Comparison of ENCODE assay signal across 31 mouse cellular contexts in genomic region chr2:83673843-83674242, GRCm38 (mm10).
"Had no signal": no experiment of that assay in that cellular context is flagged by ENCODE, and none has a peak within 500 bp of the region (broad histone marks: within the 10 kb centered on the region; RNA-seq: fewer than 3 reads in every experiment).

No protein-coding gene starts in this region.

- H3K4me3 ChIP-seq: limb, embryonic 10.5 days; limb, embryonic 12.5 days; limb, embryonic 13.5 days; limb, embryonic 15.5 days; liver, embryonic 12.5 days; liver, embryonic 13.5 days; liver, embryonic 15.5 days; lung, embryonic 15.5 days; megakaryocyte, embryonic 14.5 days; midbrain, embryonic 10.5 days; midbrain, embryonic 12.5 days; midbrain, embryonic 13.5 days; midbrain, embryonic 15.5 days; myocyte; neural tube, embryonic 12.5 days; neural tube, embryonic 13.5 days had no signal

- ATAC-seq: liver, embryonic 12.5 days; midbrain, embryonic 13.5 days; midbrain, embryonic 15.5 days; midbrain, embryonic 16.5 days had no signal

- H3K36me3 ChIP-seq: midbrain, embryonic 15.5 days; neural tube, embryonic 12.5 days had no signal

- H3K9ac ChIP-seq: limb, embryonic 12.5 days; limb, embryonic 13.5 days; limb, embryonic 15.5 days; liver, embryonic 12.5 days; liver, embryonic 13.5 days; liver, embryonic 14.5 days; liver, embryonic 15.5 days; liver, postnatal 0 days; lung, embryonic 14.5 days; lung, embryonic 15.5 days; midbrain, embryonic 12.5 days; midbrain, embryonic 13.5 days; midbrain, embryonic 15.5 days; neural tube, embryonic 12.5 days; neural tube, embryonic 13.5 days had no signal

- H3K4me2 ChIP-seq: limb, embryonic 12.5 days; limb, embryonic 13.5 days; limb, embryonic 15.5 days; liver, embryonic 11.5 days; liver, embryonic 12.5 days; liver, embryonic 13.5 days; liver, embryonic 15.5 days; lung, embryonic 14.5 days; lung, embryonic 15.5 days; midbrain, embryonic 11.5 days; midbrain, embryonic 12.5 days; midbrain, embryonic 13.5 days; midbrain, embryonic 15.5 days; neural tube, embryonic 12.5 days; neural tube, embryonic 13.5 days had no signal

- DNase-seq: left cerebral cortex, postnatal 4 days; liver; liver, embryonic 13.5 days; liver, postnatal 0 days; lung, adult 18-20 months; lung, adult 2 months; lung, embryonic 14.5 days; lung, postnatal 10 days; lung, postnatal 14 days; lung, postnatal 4 days; midbrain, embryonic 14.5 days had no signal

- H3K27ac ChIP-seq: limb, embryonic 10.5 days; limb, embryonic 12.5 days; limb, embryonic 13.5 days; limb, embryonic 15.5 days; liver, embryonic 12.5 days; liver, embryonic 13.5 days; liver, embryonic 14.5 days; liver, embryonic 15.5 days; lung, embryonic 15.5 days; macrophage; midbrain, embryonic 10.5 days; midbrain, embryonic 12.5 days; midbrain, embryonic 13.5 days; midbrain, embryonic 15.5 days; neural tube, embryonic 12.5 days; neural tube, embryonic 13.5 days had no signal

- H3K9me3 ChIP-seq: limb, embryonic 10.5 days; limb, embryonic 12.5 days; limb, embryonic 13.5 days; limb, embryonic 15.5 days; liver, embryonic 12.5 days; liver, embryonic 13.5 days; liver, embryonic 15.5 days; lung, embryonic 15.5 days; megakaryocyte, embryonic 14.5 days; midbrain, embryonic 10.5 days; midbrain, embryonic 12.5 days; midbrain, embryonic 13.5 days; midbrain, embryonic 15.5 days; neural tube, embryonic 12.5 days; neural tube, embryonic 13.5 days had no signal

- H3K4me1 ChIP-seq: limb, embryonic 12.5 days; liver, embryonic 12.5 days; liver, embryonic 13.5 days; liver, embryonic 15.5 days; lung, embryonic 15.5 days; midbrain, embryonic 10.5 days; midbrain, embryonic 12.5 days; midbrain, embryonic 13.5 days; midbrain, embryonic 15.5 days; neural tube, embryonic 12.5 days had no signal

- H3K27me3 ChIP-seq: limb, embryonic 12.5 days; limb, embryonic 13.5 days; limb, embryonic 15.5 days; liver, embryonic 12.5 days; liver, embryonic 13.5 days; liver, embryonic 15.5 days; lung, embryonic 15.5 days; megakaryocyte, embryonic 14.5 days; midbrain, embryonic 12.5 days; midbrain, embryonic 13.5 days; midbrain, embryonic 15.5 days; neural tube, embryonic 12.5 days; neural tube, embryonic 13.5 days had no signal
